9 mouse cellular contexts compared by ENCODE assay signal in the genomic region with DNA sequence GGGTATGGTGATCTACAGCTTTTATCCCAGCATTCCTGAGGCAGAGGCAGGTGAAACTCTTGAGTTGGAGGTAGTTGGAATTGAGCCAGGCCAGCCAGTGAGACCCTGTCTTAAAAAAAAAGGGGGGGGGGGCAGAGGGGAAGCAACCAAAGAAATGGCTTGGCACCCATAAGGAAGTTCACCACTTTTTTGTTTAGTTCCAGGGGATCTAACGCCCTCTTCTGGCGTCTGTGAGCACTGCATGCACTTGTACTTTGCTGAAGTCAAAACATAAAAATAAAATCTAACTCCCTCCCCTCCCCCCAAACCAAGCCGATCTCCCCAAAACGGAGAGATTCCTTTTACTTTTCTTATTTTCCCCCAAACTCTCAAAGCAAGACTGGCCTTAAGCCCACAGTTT. TPM values are rescaled to one million over a fixed set of nuclear protein-coding genes. Genes with fewer than 3 reads are reported as not detected.
DNase-seq lines count a peak whose midpoint lies in the region; ATAC-seq and TF ChIP-seq lines count a peak whose summit lies in the region.
"Had no signal": no experiment of that assay in that cellular context is flagged by ENCODE, and none has a peak within 500 bp of the region (broad histone marks: within the 10 kb centered on the region; RNA-seq: fewer than 3 reads in every experiment).

No protein-coding gene starts in this region.

- peak; percentile 13 for DNase-seq in cerebellum, adult 11 months
- peak; percentile 16 to 57 for DNase-seq in layer of hippocampus, adult 2 months (ENCODE audit: low spot score in 2 of 2)
- DNase-seq in layer of hippocampus, postnatal 36 days, result no peak
- no peak for DNase-seq in G1E (ENCODE audit: low spot score)
- no peak for DNase-seq in lung, postnatal 0 days (ENCODE audit: low spot score)
- DNase-seq in urinary bladder, postnatal 25 days (ENCODE audit: low spot score), result no peak
- no peak for DNase-seq in hindbrain, embryonic 14.5 days (ENCODE audit: low spot score)

- no peak overlapping the region for H3K4me2 ChIP-seq in lung, postnatal 0 days (replicated peaks; ENCODE audit: low read depth, low read length)
- H3K4me2 ChIP-seq in hindbrain, embryonic 14.5 days (replicated peaks), result no peak overlapping the region

- TF ChIP-seq CTCF in layer of hippocampus, adult 2 months (conservative IDR thresholded peaks at IDR 0.05), result peak; percentile 76
- TF ChIP-seq CTCF in G1E (IDR thresholded peaks at IDR 0.05; ENCODE audit: low read depth, low read length), result 0 out of 2 replicates have a peak, but pooled peaks have one; percentile 19
- peak; percentile 52 for TF ChIP-seq CTCF in lung, postnatal 0 days (IDR thresholded peaks at IDR 0.05)

- peaks cover 13% of the 10 kb centered on the region for H3K4me1 ChIP-seq in G1E (ENCODE audit: insufficient read depth, low read depth, low read length)
- H3K4me1 ChIP-seq in lung, postnatal 0 days (ENCODE audit: insufficient read depth, low read depth, low read length), result peaks cover 4% of the 10 kb centered on the region; the same call in 1 of the 2 replicates
- peaks cover 19% of the 10 kb centered on the region for H3K4me1 ChIP-seq in hindbrain, embryonic 14.5 days (replicated peaks; ENCODE audit: control insufficient read depth, insufficient read depth, low read length)

- H3K36me3 ChIP-seq in G1E (replicated peaks), result no peaks in the 10 kb centered on the region
- no peaks in the 10 kb centered on the region for H3K36me3 ChIP-seq in lung, postnatal 0 days (ENCODE audit: insufficient read depth, low read length)
- H3K36me3 ChIP-seq in hindbrain, embryonic 14.5 days (replicated peaks; ENCODE audit: control insufficient read depth, insufficient read depth), result no peaks in the 10 kb centered on the region

- WGBS in lung, postnatal 0 days, result 39% methylated on average over 4 of the region's 4 CpGs
- WGBS in hindbrain, embryonic 14.5 days, result 61% methylated on average over 4 of the region's 4 CpGs

- H3K4me3 ChIP-seq in layer of hippocampus, adult 2 months, result no peak overlapping the region
- H3K4me3 ChIP-seq in G1E (ENCODE audit: low read depth, low read length), result no peak overlapping the region
- no peak overlapping the region for H3K4me3 ChIP-seq in lung, postnatal 0 days (ENCODE audit: low read depth, low read length)
- no peak overlapping the region for H3K4me3 ChIP-seq in hindbrain, embryonic 14.5 days (replicated peaks; ENCODE audit: low read length)

- TF ChIP-seq EP300 in lung, postnatal 0 days (IDR thresholded peaks at IDR 0.05), result no peak

- H3K27ac ChIP-seq in layer of hippocampus, adult 2 months, result no peak overlapping the region
- H3K27ac ChIP-seq in lung, postnatal 0 days (ENCODE audit: low read length), result no peak overlapping the region
- no peak overlapping the region for H3K27ac ChIP-seq in hindbrain, embryonic 14.5 days
- H3K27ac ChIP-seq: macrophage had no signal

- no peak for ATAC-seq in cerebellum, adult (ENCODE audit: insufficient number of reproducible peaks, low FRiP score, low TSS enrichment)
- ATAC-seq in G1E (ENCODE audit: extremely low read depth, insufficient number of reproducible peaks, low FRiP score, poor library complexity, severe bottlenecking), result no peak
- ATAC-seq in lung, postnatal 0 days, result no peak
- ATAC-seq in hindbrain, embryonic 14.5 days (ENCODE audit: low FRiP score), result no peak

- H3K9ac ChIP-seq in lung, postnatal 0 days (replicated peaks; ENCODE audit: low read depth), result no peak overlapping the region
- H3K9ac ChIP-seq in hindbrain, embryonic 14.5 days, result no peak overlapping the region

- H3K27me3 ChIP-seq in G1E (ENCODE audit: insufficient read depth, low read length), result no peaks in the 10 kb centered on the region
- no peaks in the 10 kb centered on the region for H3K27me3 ChIP-seq in lung, postnatal 0 days (replicated peaks; ENCODE audit: insufficient read depth, low read length)
- H3K27me3 ChIP-seq in hindbrain, embryonic 14.5 days (ENCODE audit: control insufficient read depth, insufficient read depth, low read length), result no peaks in the 10 kb centered on the region

- no peaks in the 10 kb centered on the region for H3K9me3 ChIP-seq in G1E (replicated peaks)
- no peaks in the 10 kb centered on the region for H3K9me3 ChIP-seq in lung, postnatal 0 days (ENCODE audit: low read length)
- no peaks in the 10 kb centered on the region for H3K9me3 ChIP-seq in hindbrain, embryonic 14.5 days (ENCODE audit: control insufficient read depth, low read length)

RNA-seq across cellular contexts. Expression of a gene that starts 3.3 kb away (rescaled TPM):
- 1 to 10 TPM; 5.2 to 6.2 TPM for total RNA-seq in layer of hippocampus, adult 2 months (2021)
- 1 to 10 TPM; 5.1 to 5.4 TPM for total RNA-seq in layer of hippocampus, postnatal 36 days (2021)
- total RNA-seq in G1E (2014; fragmentation: Nextera tagmentation), result 13.3 and 13.8 TPM in 2 replicates
- 4.1 and 4.8 TPM in 2 replicates for total RNA-seq in G1E (2017)
- polyA plus RNA-seq in G1E (2012), result 7.2 and 7.6 TPM in 2 replicates
- polyA plus RNA-seq in lung, postnatal 0 days (2015; fragmentation: Nextera tagmentation; extraction: Ambion mirVana), result 0.81 and 0.89 TPM in 2 replicates
- polyA plus RNA-seq in hindbrain, embryonic 14.5 days (2014; fragmentation: Nextera tagmentation; extraction: Ambion mirVana), result 3.1 and 4.8 TPM in 2 replicates

RNA-seq across cellular contexts. Expression of a gene that starts 48.5 kb away (rescaled TPM):
- 10 to 100 TPM; 12.5 to 12.7 TPM for total RNA-seq in layer of hippocampus, adult 2 months (2021)
- 1 to 10 TPM; 3.2 to 7.6 TPM for total RNA-seq in layer of hippocampus, postnatal 36 days (2021)
- total RNA-seq in G1E (2014; fragmentation: Nextera tagmentation), result 2.9 and 3.4 TPM in 2 replicates
- 6.9 and 13.6 TPM in 2 replicates for total RNA-seq in G1E (2017)
- 33.3 and 49.6 TPM in 2 replicates for polyA plus RNA-seq in G1E (2012)
- polyA plus RNA-seq in lung, postnatal 0 days (2015; fragmentation: Nextera tagmentation; extraction: Ambion mirVana), result 9.1 and 21.1 TPM in 2 replicates
- polyA plus RNA-seq in hindbrain, embryonic 14.5 days (2014; fragmentation: Nextera tagmentation; extraction: Ambion mirVana), result 14.5 and 25.4 TPM in 2 replicates

Comparison
In these comparisons a context has a peak if more than half of its experiments do, and no peak if none do; other contexts are left out.
1. DNase-seq: peak in cerebellum, adult 11 months (single experiment) and layer of hippocampus, adult 2 months (2 of 2); none in layer of hippocampus, postnatal 36 days (0 of 2), G1E (single experiment), lung, postnatal 0 days (single experiment), urinary bladder, postnatal 25 days (single experiment) and hindbrain, embryonic 14.5 days (single experiment).
2. CTCF ChIP-seq: peak in every context shown above with its lines; median percentile 76 in layer of hippocampus, adult 2 months; 52 in lung, postnatal 0 days; 19 in G1E.